Mouse (Mus musculus) right cerebral cortex, postnatal 25 days (tissue): ENCODE results near the gene Rhoa.

Source experiments
- DNase-seq: peaks from one replicate; pipeline ENCODE4 v3.0.0; 2022

Rhoa gene

DNA sequence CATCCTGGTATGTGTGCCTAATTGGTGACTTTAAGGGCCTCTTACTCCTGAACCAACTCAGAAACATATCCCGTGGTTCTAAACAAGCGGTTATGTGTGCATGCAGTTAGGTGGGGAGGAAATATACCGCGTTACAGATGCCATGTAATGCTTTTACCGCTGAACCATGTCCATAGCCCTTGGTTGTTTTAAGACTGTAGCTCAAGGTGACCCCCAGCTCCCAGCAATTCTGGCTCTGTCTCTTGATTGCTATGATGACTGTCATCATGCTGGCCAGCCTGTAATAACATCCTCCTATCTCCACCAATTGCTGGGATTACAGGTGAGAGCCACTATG, 35.2 kb downstream of the Rhoa start:
- DNase-seq, result no peak

DNA sequence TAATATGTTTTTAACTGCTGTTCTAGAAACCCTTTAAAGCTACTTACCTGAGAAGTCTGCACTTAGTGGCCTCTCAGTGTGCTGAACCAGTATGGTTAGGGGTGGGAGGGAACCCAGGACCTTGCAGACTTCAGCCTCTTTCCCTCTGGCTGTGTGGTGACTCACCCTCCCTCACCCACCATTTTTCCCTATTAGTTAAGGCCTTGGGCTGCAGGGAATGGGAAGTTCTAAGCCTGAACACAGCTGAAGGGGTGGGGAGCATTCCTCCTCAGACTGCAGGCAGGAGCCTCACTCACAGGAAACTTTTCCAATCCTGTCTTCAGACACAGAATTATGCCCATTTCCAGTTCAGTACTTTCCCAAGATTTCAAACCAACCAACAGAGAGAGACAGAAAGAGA, 35.9 kb downstream of the Rhoa start:
- no peak for DNase-seq

DNA sequence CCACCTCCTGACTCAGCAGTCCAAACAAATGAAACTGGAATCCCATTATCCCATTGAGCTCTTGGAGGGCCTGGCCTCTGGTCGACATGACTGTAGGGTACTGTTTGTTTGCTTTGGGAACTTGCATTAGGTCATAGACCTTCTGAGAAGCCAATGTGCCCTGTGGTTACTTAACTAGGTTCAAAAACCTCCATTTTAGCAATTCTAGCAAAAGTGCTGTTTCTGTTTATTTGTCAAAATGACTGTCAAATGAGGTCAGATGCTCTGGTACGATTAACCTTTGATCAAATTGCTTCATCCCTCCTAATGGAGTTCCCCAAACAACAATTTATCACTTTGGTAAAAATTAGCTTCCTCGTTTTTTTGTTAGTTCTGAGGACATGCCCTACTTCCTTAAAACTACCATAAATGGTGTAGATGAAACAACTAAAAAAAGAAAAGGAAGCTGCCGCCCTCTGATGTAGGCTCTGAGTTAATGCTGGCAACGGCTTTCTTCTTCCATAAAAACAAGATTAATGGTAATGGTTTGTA, 36.4 kb downstream of the Rhoa start:
- DNase-seq, result no peak

DNA sequence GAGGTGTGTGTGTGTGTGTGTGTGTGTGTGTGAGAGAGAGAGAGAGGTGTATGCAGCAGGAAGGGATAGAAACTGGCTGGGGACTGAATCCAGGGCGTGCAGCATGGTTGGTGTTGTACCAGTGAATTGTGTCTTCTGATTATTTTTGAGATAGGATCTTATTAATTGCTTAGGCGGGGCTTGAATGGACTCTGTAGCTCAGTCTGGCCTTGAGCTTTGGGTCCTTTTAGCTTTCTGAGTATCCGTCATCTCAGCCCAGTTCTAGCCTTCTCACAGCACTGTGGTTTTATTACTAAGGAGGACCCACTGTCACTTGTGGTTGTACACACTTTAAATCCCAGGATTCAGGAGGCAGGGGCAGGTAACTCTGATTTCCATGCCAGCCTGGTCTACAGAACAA, 37.4 kb downstream of the Rhoa start:
- DNase-seq, result no peak

DNA sequence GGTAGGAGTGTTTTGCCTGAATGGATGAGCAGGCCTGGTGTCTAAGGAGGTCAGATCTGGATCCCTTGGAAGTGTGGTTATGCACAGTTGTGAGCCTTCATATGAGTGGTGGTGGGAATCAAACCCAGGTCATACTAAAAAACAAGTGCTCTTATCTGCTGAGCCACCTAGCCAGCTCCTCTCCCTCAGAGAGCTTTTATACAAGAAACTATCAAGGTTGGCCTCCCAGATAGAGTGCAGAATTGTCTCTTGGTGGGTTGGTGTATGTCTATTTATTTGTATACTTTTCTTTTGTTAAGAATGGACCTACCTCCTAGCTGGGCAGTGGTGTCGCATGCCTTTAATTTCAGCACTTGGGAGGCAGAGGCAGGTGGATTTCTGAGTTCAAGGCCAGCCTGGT, 37.9 kb downstream of the Rhoa start:
- no peak for DNase-seq

DNA sequence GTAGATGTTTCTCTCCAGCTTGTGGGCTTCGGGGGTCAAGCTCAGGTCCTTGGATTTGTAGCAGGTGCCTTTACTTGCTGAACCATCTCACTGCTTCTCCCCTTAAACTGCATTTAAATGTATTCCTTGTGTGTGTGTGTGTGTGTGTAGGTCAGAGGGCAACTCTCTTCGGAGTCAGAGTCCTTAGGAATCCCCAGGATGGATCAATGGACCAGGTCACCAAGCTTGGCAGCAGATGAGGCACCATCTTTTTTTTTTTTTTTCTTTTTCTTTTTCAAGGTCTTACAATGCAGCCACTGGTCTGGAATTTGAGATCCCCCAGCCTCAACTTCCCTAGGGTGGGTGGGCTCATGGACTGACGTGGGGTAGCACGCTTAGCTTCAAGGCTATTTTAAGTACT, 38.5 kb downstream of the Rhoa start:
- no peak for DNase-seq

DNA sequence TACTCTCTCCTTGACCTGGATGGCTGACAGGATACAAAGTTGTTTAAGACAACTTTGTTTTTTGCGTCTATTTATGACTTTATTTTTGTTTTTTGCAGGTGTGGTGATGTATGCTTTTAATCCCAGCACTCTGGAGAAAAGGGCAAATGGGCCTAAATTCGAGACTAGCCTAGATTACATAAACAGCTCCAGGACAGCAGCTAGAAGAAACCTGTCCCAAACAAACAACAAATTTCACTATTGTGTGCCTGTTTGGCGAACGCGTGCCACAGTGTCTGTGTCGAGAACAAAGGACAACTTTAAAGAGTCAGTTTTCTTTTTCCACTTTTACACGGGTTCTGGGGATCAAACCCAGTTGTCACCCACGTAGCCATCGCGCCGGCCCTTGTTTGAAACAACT, 41.1 kb downstream of the Rhoa start:
- DNase-seq, result no peak

DNA sequence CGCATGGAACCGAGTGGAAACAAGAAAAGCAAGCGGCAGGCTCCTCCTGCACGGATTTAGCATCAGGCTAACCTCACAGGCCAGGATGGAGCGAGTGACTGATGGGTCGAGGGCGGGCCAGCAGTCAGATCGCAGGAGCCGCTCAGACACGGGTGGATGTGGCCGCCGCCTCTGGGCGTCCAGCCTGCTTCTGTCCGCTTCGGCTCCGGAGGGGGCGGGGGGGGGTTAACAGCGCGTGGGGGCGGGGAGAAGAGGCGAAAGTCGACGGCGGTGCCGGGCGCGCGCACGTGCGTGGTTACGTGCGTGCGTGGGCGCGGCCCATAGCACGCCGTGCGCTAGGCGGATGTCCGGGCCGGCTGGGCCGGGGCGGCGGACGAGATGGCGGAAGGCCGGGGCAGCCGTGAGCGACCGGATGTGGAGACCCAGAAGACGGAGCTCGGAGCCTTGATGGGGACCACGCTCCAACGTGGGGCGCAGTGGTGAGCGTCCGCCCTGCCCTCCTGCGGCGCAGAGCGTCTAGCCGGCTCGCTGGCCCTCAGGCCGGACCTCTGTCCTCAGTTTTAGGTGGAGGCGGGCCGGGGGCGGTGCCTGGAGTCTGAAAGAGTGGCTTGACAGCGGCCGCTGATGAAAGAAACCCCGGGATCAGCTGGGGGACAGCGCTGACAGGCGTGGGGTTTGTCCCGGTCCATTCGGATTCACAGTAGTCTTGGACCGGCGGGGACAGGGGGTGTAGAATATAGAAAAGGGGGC, 41.8 kb downstream of the Rhoa start, which contains the start of gene Usp4:
Gene Usp4, plus strand, starts transcription at position 314 of the 750 bp plus-strand sequence.
- peak; percentile 89 for DNase-seq

DNA sequence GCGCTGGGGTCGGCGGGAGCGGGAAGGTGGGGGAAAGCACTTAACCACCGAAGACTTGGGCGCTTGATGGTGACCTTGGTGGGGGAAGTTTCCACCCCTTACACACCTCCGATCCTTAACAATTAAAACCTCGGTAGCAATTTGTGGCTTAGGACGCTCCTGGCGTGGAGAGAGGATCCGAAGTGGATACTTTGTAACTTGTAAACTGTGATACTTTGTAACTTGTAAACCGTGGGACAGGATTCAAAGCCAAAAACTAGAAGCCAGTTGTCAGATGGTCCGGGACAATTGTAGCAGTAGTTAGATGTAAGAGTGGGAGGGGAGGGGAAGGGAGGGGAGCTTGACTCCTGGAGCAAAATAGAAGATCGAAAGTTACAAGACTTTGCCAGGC, 42.4 kb downstream of the Rhoa start:
- no peak for DNase-seq

DNA sequence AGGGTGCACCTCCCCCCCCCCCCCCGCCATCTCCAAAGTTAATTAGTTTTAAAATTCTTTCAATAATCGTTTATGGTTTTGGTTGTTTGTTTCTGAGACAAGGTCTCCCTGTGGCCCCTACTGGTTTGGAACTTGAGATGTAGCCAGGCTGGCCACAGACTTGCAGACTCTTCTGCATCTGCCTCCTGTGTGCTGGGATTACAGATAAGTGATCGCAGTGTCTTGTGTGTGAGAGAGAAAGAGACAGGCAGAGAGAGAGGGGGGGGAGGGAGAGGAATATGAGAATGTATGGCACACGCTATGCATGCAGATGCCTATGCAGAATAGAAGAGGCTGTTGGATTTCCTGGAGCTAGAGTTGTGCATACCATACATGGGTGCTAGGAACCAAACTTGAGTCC, 43.8 kb downstream of the Rhoa start:
- no peak for DNase-seq

DNA sequence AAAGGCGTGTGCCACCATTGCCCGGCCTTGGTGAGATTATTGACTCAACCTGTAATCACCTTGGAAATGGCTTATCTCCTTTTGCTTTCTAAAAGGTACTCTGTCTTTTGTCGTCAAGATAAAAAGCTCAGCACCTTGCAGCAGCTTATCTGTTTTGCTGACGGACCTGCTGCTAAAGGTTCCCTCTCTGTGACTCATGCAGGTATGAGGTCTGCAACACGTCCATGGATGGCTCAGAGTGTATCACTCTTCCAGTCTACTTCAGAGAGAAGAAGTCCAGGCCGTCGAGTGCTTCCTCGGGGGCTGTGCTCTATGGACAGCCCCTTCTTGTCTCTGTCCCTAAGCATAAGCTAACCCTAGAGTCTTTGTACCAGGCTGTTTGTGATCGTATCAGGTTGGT, 72.3 kb downstream of the Rhoa start:
- DNase-seq, result no peak

DNA sequence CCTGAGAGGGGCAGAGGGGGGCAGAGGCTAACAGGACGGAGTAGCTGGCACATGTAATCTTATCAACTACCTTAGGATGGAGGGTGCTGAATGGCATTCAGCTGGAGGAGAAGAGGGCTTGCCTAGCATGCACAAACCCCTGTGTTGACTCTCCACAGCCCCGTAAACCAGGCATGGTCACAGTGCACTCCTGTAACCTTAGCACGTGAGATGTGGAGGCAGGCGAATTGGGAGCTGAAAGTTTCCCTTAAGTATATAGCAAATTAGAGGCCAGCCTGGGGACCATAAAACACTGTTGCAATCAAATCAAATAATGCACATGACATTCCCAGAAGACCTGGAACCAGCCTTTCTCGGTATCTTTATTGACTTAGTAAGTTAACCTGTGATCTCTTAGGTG, 72.8 kb downstream of the Rhoa start:
- DNase-seq, result no peak

DNA sequence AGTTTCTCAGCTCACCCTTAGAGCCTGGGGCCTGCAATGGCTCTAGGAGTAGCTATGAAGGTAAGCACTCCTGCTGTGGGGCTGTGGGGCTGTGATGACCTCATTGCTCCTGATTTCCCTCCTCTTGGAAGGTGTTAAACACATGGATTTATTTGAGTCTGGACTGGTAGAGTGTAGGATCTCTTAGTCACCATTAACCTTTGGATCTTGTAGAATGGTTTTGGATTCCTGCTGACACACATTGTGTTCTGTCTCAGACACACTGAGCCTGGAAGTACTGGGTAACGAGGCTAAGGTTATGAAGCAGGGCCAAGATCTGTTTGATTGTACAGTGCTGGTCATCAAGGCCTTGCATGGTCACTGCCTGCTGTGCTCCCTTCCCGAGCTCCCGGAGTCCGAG, 73.4 kb downstream of the Rhoa start:
- DNase-seq, result no peak

DNA sequence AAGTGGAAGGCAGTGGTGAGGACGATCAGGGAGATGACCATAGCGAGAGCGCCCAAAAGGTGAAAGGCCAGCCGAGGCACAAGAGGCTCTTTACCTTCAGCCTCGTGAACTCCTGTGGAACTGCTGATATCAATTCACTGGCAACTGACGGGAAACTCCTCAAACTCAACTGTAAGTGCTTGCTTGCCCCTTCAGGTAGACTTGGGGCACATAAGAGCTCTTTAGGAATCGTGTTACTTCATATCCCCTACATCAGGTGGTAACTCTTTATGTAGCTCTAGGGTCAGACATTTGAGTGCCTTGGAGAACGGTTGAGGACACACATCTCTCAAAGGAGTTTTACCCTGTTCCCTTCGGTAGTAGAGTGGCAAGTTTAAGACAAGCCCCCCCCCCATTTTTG, 75.5 kb downstream of the Rhoa start:
- no peak for DNase-seq

DNA sequence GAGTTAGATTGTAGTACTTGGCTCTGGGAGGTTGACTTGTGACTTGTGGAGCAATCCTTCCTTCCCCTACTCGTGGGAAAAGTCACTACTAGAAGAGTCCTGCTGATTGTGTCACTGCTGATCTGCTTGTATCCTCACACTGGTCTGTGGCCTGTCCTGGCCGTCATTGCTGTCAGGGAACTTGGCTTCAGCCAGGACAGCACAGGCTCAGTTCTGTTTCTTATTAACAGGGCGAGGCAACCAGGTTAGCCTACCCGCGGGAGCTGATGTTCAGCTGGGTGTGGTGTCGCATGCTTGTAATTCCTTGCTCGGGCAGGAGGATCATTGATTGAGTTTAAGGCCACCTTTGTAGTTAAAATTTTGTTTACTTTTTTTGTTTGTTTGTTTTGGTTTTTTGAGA, 79.1 kb downstream of the Rhoa start:
- DNase-seq, result no peak

DNA sequence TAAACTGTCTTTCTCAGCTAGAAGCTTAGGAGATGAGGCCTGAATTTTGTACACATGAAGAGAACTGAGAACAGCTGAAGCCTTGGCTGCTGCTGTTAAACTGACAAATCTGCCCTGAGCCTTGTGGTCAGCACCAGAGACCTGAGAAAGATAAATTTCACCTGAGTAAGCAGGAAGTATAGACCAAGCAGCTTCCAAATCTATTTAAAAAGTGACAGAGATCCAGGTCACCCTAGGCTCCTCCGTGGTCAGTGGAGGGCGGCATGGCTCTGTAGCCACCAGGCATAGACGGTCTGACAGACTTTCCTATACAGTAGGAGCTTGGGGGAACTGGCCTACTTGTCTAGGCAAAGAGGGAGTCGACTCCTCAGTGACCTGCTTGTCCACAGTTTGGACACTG, 80.9 kb downstream of the Rhoa start:
- no peak for DNase-seq
